Mouse (Mus musculus) testis, postnatal 14 days (tissue): ENCODE results near the gene Slc36a4.
A peak's percentile ranks its signal among the peaks of the same experiment; 100 is the strongest.

Experiments
- DNase-seq: peaks from one replicate; pipeline ENCODE4 v3.0.0; 2021; ENCODE audit warnings: low spot score

Slc36a4 gene

DNA sequence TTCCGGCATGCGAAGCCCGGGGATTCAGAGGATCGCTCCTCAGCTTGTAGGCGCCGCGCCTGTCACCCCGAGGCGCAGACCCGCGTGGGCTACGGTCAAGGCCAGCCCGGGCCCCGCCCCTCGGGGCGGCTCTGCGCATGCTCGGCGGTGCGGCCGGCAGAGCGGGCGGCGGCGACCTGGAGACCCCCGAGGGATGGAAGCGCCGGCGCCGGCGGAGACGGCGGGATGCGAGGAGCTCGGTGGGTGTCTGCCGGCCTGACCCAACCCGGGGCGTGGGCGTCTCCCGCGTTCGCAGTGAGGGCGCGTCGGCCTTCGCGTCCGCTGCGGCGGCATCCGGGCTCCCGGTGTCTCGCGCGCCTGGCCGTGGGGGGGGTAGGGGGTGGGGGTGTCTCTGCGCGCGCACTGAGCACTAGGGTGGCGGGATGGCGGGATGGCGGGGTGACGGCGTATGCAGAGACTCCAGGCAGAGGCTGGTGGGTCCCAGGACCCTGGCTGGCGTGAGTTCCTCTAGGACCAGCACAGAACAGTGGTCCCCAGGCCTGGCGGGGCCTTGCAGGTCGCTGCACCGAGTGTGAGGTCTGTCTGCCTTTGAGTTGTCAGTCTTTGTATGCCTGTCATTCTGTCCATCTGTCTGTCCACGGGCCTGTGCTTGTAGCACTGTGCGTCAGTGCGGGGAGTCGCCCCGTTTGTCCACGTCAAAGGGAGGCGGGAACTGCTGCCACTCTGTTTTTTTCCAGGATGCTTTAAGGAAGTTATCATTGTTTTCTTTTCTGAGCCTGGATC lies at the start of gene Slc36a4:
Gene Slc36a4, plus strand, starts transcription at position 140 of the 783 bp plus-strand sequence.
- DNase-seq = peak; percentile 74

DNA sequence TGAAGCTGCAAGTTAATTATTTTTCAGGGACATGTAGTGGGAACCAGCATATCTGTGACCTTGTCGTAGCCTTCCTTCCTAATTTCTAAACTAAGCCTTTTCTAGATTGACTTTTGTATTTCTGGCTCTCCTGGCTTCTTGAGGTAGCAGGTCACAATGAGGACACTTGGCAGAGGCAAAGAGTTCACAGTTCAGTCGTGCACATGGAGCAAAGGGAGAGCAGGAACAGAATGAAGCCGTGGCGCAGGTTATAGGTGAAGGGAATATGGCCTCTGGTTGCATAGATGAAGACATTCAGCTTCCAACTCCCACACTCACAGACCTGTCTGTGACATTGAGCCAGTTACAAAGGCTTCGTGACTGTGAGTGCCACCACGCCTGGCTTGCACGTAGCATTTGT lies 44.9 kb upstream of the Slc36a4 start:
- no peak for DNase-seq

DNA sequence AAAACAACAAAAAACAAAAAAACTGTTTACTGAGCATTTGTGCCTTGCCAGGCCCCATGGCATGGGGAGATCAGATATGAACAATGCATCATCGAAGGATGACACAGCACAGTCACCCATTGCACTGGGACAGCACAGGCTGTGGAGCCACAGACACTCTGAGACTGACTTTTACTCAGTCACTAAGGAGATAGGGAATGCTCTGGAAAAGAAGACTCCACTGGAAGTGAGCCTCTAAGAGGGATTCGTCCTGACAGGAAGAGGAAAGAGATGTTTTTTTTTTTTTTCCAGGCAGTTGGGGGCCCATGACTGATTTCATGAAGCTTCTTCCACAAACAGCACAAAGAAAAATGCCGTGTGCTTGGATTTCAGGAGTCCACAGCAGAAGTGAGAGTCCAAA lies 40.1 kb upstream of the Slc36a4 start:
- DNase-seq = no peak

DNA sequence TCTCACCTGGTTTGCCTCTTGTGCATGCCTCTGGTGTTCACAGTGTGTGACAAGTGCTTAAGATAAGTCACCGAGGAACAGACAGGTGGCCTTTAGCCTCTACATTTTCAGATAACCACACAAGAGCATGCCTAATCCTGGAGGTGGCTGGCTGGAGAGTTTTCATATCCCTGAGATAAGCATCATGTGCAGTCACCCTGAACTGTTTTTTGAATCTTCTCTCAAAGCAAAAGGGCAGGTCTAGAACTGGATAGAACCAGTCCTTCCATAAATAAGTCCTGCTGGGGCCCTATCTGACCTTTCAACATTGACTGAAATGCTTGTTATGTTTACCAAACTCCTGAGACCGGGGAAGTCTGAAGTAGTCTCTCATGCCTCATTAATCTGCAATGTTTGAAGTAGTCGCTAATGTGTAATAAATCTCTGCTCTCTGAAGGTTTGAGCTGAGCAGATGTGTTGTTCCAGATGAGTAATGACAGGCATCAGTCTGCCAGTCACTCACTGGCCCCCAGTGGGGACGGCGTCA lies 39.5 kb upstream of the Slc36a4 start:
- DNase-seq = no peak

DNA sequence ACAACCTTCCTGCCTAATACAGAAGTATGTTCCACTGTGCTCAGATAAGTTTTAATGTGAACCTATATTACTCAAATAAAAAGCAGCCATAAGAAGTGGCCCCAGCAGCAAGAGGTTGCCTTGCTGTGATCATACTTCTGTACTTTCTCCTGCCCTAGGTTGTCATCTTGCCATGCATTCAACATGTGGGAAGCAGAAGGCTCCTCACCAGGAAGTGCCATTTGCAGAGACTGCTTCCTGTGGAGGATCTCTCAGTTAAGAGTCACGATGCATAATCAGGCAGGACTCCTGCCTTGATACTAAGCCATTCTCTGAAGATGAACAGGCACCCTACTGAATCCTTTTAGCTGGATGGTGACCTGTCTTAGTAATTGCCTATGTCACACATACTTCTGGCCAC lies 37.3 kb upstream of the Slc36a4 start:
- no peak for DNase-seq

DNA sequence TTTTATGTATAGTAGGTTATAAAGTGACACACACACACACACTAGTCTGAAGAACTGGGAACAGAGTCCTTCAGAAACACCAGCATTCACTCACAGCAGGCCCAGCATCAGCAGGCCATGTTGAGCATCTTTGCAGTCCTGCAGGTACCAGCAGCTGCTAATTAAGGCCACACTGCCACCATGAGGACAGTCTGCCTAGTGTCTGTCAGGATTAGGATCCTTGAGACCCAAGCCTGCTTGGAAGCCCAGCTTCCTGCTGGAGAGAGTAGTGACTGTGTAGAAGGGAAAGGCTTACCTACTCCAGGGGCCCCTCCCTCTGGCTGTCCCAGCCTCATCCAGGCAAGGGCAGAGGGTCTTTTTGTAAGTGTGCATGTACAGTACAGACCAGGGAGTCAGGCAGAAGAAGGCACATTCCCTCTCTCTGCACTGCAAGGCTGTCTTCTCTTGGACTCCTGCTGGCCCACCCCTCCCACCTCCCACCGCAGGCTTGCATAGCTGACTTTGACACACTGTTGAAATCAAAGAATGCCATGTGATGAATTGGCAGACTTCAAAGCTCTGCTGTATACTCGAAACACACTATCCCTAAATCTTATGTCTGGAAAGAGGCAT lies 27.6 kb upstream of the Slc36a4 start:
- peak; percentile 46 for DNase-seq

DNA sequence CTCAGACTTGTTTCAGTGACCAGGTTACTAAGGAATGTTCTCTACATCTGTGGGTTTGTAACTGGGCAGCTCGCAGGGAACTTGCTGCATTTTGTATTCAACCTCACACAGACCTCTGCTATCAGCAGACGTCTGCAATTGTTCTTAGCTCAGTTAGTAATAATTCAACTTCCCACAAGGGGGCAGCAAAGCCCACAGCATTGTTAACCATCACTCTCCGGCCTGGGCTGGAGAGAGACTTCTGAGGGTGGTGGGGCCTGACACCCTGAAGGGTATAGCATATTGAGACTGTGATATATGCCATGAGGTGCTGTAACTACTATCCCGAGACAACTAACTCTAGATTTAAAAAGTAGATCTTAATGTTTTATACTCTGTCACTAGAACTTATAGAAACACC lies 24.3 kb upstream of the Slc36a4 start:
- peak; percentile 31 for DNase-seq

DNA sequence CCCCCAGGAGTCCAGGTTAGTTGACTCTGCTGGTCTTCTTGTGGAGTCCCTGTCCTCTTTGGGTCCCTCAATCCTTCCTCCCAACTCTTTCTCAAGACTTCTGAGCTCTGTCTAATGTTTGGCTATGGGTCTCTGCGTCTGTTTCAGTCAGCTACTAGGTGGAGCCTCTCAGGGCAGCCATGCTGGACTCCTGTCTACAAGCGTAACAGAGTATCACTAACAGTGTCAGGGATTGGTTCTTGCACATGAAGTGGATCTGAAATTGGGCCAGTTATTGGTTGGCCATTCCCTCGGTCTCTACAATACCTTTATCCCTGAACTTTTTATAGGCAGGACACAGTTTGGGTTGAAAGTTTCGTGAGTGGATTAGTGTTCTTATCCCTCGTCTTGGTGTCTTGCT lies 22.2 kb upstream of the Slc36a4 start:
- no peak for DNase-seq

DNA sequence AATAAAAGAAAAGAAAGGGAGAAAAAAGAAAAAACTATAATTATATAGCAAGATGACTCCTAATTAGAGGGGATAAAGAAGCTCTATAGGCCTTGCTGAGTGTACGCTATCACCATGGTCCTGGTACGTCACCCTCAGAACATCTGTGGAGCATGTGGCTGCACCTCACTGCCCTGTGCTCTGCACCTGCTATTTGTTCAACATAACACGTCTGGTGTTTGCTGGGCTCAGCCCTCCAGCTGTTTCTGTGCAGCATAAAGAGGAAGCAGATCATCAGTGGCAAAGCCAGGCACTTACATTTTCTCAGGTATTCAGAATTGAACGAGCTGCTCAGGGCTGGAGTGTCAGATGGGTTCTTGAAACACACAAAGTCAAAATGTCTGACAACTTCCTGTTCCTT lies 15.7 kb upstream of the Slc36a4 start:
- no peak for DNase-seq

DNA sequence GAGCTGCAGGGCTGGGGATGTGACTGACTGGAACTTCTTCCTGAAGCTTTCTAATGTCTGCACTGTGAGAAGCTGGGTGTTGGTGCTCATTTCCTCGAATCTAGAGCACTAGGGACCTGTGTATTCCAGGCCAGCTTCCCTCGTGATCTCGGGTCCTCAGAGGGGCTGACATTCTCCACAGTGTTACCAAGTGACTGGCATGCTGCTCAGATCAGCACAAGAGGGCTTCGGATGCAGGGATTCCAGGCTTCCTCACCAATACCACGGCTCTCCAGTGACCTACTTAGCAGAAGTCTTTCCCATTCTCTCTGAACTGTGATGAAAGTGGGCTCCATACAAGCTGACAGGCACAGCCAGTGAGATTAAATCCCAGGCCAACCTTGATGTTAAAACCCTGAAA lies 14.5 kb upstream of the Slc36a4 start:
- no peak for DNase-seq

DNA sequence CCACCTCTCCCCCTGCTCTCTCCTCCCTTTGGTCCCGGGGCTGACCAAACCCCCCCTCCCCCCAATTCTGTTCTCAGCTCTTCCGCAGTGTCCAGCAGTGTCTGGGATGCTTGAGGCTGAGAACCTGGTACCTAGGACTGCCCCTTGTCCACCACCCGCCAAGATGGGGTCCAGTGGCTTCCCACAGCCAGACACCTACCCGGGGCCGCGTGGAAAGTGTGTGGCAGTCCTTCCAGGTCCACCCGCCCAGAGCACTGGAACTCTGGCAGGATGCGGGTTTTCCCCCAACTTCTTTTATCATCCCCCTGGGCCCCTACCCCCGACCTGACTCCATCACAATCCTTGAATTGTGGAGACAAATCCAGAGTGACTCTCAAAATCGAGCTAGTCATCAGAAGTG lies 3.8 kb upstream of the Slc36a4 start:
- no peak for DNase-seq

DNA sequence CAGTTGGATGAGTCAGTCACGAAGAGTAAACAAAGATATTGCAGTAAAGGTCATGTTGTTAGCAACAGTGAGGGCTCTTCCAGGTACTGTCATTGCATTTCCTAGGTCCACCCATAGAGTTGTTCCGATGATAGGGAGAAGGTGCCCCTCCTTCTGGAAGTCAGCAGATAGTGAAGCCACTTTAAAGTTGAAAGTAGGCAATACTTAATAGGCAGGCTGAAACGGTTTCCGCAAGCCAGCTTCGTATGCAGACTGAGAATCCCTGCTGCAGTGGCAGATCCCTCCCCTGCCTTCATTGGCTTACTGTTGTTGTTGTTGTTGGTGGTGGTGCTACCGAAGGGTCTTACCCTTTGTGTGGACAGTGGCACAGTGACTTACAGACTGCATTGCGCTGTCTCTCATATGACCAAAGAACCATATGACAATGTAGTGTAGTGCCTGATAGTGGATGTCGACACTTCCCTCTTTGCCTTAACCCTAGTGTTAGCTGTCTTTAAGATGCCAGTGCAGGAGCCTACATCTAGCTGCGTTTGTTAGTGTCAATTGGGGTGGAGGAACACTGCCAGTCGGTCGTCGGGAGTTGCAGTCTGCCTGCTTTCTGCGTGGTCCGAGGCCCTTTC lies 449 bp upstream of the Slc36a4 start:
- no peak for DNase-seq

DNA sequence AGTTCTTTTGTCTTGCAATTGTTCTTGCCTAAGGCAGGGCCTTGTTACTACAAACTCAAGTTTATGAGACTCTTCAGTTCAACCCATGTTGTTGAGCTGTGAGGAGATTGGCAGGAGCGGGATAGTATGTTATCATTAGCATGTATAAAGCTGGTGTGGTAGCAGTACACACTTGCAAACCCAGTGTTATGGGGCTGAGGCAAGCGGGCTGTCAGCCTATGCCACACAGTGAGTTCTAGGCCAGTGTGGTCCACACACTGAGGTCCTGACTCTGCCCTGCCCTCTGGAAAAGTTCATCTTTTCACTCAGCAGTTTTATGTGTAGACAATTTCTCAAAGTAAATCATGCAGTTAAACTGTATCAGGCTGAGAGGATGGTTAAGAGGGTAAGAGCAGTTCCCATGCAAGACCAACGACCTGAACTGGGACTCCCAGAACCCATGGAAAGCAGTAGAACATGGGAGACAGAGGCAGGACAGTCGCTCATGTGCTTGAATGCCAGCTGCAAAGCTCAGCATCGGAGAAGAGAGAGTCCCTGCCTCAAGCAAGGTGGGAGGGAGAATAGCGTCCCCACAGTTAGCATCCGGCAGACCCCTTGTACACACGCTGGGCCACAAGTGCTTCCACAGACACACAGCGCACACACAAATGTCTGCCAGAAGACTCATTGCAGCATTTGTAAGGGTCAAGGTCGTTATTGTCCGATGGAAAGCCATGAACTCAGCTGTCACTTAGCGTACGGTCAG lies 1.5 kb downstream of the Slc36a4 start:
- no peak for DNase-seq

DNA sequence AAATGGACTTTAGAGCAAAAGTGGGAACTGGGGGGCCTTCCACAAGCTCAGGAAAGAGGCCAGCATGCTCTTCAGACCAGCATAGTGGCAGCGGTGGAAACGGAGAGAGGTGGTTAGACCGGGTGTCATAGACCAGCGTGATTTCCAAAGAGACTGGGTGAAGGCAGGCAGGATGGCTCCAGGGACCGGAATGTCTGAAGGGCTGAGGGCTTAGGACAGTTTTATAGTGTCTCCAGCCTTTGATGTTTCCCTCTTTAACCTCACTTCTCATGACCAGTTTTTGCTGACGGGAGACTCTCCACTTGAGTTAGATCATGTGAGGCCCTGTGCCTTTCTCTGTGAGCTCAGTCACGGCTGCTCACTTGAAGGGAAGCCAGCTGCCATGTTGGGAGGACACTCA lies 2.1 kb downstream of the Slc36a4 start:
- no peak for DNase-seq

DNA sequence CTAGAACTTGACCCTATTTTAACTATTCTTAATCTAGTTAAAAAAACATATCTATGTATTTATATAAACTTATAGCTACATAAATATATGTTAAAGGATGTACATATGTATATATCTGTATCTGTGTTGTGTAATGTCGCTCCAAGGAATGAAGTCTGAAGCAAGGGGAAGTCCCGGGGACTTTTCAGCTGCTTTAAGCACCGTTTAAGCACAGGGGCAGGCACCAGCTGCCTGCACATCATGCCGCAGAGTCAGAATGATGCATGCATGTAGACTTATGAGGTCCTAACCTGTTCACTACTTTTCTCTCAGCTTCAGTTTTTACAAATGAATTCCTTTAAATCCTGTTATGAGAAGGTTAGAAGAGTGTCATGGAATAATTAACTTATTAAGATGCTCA lies 5.3 kb downstream of the Slc36a4 start:
- DNase-seq = no peak

DNA sequence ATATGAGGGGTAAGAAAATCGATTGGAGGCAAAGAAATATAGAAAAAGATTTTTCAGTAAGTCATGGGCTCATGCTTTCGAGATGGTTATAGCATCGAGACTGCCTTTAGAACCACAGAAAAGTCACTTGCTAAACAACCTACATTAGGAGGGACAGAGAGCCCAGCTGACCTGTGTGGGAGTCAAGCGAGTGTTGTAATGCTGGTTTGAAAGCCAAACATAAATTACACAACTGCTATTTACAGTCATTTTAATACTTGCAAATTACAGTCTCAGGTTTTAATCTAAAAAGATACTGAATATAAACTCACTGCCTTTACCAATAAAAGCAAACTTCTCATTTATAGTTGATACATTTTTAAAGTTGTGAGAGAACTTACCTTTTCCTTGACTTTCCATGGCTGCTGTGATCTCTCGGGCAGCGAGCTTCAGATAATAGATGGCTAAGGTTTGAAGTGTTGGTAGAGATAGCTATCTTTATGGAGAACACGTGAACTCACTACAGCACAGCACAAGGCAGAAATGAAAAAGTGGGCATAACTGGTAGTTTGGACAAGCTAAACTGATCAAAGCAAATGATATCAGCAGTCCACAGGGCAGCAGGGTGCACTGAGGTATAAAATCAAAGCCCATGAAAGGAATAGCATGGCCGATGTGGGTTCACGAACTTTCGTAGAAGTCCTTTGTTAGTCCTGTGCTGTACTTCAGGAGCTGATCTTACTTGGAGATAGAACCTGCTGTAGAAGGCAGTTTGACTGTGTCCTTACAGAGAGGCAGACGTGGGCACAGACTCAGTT lies 5.9 kb downstream of the Slc36a4 start:
- no peak for DNase-seq

DNA sequence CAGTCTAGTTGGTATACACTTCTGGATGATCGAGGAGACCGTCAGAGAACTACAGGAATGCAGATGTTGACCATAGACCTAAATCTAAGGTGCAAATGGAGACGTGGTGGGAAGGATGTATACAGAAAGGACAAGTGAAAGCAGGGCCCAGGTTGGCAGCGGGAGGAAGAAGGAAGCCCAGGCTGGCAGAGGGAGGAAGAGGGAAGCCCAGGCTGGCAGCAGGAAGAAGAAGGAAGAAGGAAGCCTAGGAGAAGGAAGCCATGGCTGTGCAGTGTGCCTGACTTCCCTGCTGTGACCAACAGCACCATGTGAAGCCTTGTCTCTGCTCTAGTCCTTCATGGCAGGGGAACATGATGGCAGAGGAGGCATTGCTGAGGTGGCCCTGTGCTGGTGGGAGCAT lies 7.8 kb downstream of the Slc36a4 start:
- DNase-seq = no peak

DNA sequence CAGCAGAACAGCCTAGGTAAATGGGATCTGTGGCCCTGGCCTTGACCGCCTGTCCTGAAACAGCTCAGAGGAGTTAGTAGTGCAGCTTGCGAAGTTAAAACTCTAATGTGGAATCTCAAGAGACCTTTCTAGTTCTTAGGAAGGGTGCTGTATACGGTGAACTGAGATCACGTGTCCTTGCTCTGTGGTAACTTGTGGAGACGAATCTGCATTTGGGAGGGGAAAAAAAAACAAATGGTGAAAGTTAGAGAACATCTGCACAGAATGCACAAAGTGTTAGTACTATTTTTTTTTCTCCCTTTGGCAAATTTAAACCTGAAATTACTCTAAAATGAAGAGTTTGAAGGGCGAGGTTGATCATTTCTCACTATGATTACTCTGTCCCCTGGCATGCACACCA lies 8.8 kb downstream of the Slc36a4 start:
- DNase-seq = no peak

DNA sequence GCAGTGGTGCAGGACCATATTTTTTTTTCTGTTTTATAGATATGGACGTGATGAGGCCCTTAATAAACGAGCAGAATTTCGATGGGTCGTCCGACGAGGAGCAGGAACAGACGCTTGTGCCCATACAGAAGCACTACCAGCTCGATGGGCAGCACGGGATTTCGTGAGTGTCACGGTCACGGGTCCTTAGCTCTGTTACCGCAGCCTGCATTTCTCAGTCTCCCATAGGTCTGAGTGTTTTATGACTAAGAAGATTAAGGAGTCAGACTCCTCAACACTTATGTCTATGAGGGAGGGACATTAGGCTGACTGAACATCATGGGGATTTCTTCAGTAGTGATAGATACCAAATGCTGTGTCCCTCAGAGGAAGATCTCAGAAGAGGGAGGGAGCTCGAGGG lies 10.1 kb downstream of the Slc36a4 start:
- DNase-seq = no peak

DNA sequence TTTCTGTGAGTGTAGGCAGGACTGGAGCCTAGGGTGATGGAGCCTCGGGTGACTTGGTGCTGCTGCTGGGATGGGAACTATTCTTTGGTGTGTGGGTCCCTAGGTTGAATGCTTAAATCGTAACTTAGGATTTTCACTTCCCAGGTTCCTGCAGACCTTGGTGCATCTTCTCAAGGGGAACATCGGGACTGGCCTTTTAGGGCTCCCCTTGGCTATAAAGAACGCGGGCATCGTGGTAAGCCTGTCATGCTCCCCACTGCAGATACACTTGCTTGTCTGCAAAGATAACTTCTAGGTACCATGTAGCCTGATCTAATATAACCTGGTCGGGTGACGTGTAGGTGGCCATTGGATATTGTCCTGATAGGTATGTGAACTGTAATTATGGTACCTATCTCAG lies 11.0 kb downstream of the Slc36a4 start:
- no peak for DNase-seq

DNA sequence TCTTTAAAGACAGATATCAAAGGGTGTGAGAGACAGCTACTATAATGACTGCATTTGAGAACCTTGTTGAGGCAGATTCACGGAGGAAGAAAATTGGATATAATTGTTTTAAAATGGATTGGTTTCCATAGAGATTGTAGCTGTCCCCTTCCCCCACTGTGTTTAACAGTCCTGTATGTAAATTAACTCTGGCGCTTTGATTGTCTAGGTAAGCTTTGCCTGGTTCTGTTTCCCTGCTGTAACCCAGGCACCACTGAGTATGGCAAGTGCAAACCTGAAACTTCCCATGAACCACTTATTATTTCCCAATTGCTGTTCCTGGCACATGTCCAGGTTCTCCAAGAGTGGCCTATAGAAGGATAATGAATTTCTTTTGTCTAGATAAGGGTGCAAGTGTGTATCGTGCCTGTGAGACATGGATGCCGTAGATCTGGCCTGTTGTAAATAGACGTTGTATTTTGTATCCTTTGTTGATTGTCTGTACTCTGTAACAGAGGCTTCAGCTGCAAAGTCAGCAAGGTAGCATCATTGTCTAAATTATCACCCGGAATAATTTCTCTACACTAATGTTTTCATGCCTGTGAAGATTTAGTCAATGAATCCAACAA lies 11.8 kb downstream of the Slc36a4 start:
- DNase-seq = no peak
